In genomic region chr3:144205351-144206153, GRCm38 (mm10) we compare ENCODE assay signal across 8 mouse cellular contexts. TPM values are rescaled to one million over a fixed set of nuclear protein-coding genes. Genes with fewer than 3 reads are reported as not detected.
DNase-seq lines count a peak whose midpoint lies in the region; ATAC-seq lines count a peak whose summit lies in the region.

No protein-coding gene starts in this region.

- peak overlapping the region; percentile 95 for H3K9ac ChIP-seq in hindbrain, embryonic 11.5 days (ENCODE audit: low read depth, low read length)

- H3K27me3 ChIP-seq in hindbrain, embryonic 11.5 days (ENCODE audit: control insufficient read depth, insufficient read depth, low read length): peaks cover 2% of the 10 kb centered on the region; the same call in 1 of the 2 replicates

- WGBS in hindbrain, embryonic 11.5 days: 0% methylated on average over 42 of the region's 69 CpGs

- no peaks in the 10 kb centered on the region for H3K36me3 ChIP-seq in hindbrain, embryonic 11.5 days (ENCODE audit: control insufficient read depth, insufficient read depth, low read length)

- peak overlapping the region; percentile 94 for H3K4me2 ChIP-seq in hindbrain, embryonic 11.5 days (replicated peaks; ENCODE audit: low read depth, low read length)

- DNase-seq in MEL-GATA-1-ER (ENCODE audit: extremely low read depth, low read depth): peak; percentile 93
- peak; percentile 86 for DNase-seq in cerebellum, adult 8-10 months
- peak; percentile 92 to 96 for DNase-seq in frontal cortex, adult 2 months (ENCODE audit: extremely low spot score in 1 of 2, low spot score in 1 of 2)
- DNase-seq in hindbrain, embryonic 11.5 days (ENCODE audit: low spot score): peak; percentile 93
- DNase-seq in layer of hippocampus, postnatal 14 days (ENCODE audit: low spot score in 2 of 2): peak; percentile 90 to 96
- DNase-seq in lung, postnatal 10 days: peak; percentile 98
- DNase-seq in ovary, postnatal 14 days (ENCODE audit: low spot score): peak; percentile 88
- peak; percentile 81 to 87 for DNase-seq in thymus, postnatal 10 days (ENCODE audit: low spot score in 2 of 2)

- H3K27ac ChIP-seq in hindbrain, embryonic 11.5 days (ENCODE audit: low read depth, low read length): peak overlapping the region; percentile 99

- H3K9me3 ChIP-seq in hindbrain, embryonic 11.5 days (ENCODE audit: control insufficient read depth, low read length): no peaks in the 10 kb centered on the region

- H3K4me1 ChIP-seq in hindbrain, embryonic 11.5 days (replicated peaks; ENCODE audit: control insufficient read depth, insufficient read depth, low read length): peaks cover 2% of the 10 kb centered on the region; the same call in 1 of the 2 replicates

- peak; percentile 90 for ATAC-seq in hindbrain, embryonic 11.5 days (ENCODE audit: low FRiP score)

- H3K4me3 ChIP-seq in hindbrain, embryonic 11.5 days (ENCODE audit: low read depth, low read length): peak overlapping the region; percentile 89

RNA-seq across cellular contexts. Expression of gene Lmo4, which starts 0.5 kb away (rescaled TPM):
- 276 and 304 TPM in 2 replicates for polyA plus RNA-seq in frontal cortex, adult 2 months (2012; rRNA removed)
- 64.6 and 69.4 TPM in 2 replicates for polyA plus RNA-seq in hindbrain, embryonic 11.5 days (2014; fragmentation: Nextera tagmentation; extraction: Ambion mirVana)
- 100 to 1,000 TPM; 181 to 190 TPM for total RNA-seq in layer of hippocampus, postnatal 14 days (2021)

Comparison
In these comparisons a context has a peak if more than half of its experiments do, and no peak if none do; other contexts are left out.
1. Peak in every context shown above with its lines: DNase-seq, ATAC-seq, H3K4me3 ChIP-seq and H3K27ac ChIP-seq.